Mouse (Mus musculus) urinary bladder, postnatal 36 days (tissue): ENCODE measurements around the gene Dntt.

Experiments used
- DNase-seq, 2 experiments: peaks; one replicate each; pipeline ENCODE4 v3.0.0; 2022; ENCODE audit warnings: low spot score in 2 of 2, mixed read lengths in 1 of 2

The Dntt gene

DNA sequence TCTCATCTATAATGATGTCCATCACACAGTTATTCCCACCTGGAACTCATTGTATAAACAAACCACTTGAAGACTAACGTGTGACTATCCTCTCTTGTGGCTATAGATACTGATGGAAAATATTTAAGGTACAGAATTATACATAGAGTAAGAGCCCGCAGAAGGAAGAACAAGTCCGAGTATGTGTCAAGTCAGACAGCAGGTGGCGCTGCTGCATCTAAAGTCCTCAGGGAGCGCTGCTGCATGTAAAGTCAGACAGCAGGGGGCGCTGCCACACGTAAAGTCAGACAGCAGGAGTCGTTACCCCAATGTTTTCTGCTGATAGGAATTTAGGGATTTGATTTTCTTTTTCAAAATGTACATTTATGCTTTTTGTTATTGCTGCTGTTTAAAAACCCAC is 42.4 kb downstream of the Dntt start:
- DNase-seq = peak; percentile 73 to 81

DNA sequence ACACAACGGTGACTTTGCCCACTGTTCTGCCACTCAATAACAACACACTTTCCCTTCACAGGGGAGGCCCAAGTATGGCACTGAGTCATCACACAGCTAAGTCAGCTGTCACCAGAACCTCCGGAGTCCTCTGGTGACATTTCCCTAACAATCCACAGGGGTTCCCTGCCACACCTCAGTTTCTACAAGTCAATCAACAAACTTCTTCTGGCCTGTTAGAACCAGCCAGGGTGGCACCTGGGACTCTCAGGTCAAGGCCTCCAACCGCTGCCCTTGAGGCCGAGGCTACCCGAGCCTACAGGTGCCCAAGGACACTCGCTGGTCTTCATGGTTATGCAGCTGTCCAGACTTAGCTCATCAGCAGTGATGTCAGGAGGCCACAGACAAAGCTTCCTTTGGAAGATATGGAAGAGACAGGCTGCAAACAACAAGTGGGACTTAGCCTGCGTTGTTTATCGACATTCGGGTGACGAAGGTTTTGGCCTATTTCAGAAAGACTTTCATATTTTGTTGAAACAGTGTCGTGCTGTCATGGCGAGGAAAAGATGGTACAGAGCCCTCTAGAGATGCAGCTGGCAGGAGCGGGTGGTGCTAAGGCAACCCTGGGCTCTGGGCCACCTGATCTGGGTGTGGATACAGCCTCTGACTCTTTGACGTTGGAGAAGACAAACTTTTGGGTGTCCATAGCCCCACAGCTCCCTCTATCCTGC is 44.8 kb downstream of the Dntt start:
- no peak for DNase-seq

DNA sequence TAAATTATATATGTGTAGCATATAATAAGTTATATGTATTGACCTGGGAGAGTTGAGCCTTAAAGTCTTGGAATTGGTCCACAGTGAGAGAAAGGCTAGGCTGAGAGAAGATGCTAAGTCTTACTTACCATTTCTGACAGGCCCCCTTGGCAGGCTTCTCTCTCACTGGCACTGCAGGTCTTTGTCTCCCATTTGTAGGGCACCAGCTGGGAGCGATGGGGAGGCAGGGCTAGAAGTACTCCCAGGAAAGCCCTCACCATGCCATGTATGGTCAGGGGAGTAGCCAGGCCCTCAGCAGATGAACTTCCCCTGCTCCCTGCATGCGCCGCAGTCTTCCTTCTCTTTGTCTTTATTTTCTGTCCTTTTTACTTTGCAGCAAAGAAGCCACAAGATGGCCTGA is 47.8 kb downstream of the Dntt start, which contains the start of gene Opalin:
TSS of gene Opalin (minus strand) at position 208 of the 400 bp plus-strand sequence.
- no peak for DNase-seq

DNA sequence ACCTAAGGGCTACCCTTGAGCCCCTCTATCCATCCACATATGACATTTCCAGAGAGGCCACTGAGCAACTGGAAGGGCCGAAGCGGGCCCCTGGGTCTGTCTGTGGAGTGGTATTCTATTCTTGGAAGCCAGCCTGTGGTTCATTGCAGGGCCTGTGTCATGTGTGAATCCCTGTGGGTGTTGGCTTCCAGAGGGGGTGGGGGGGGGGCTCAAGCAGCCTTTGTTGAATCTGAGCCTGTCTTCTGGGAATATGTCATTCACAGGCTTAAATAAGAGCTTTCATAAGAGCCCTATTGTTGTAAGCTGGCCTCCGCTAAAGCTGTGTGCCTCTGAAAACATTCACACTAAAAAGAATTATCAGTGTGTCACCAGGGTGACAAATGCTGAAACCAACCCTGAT is 52.5 kb downstream of the Dntt start:
- no peak for DNase-seq

DNA sequence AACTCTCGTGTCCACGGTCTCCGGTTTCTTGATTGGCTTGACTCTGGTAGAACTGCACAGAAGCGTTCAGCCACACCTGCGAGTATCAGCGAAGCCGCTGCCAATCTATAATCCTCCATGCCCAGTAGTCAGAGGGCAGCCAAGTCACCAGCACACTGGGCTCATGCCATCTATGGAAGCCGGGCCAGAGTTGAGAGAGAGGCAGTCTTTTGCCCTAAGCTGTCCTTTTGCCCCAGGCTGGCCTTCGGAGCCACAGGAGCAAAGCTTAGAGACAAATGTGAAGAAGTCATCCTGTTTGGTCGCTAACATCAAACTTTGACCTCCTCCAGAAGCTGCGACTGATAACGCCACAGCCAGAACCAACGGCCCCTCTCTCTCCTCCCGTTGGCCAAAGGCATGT is 54.6 kb downstream of the Dntt start:
- DNase-seq = no peak

DNA sequence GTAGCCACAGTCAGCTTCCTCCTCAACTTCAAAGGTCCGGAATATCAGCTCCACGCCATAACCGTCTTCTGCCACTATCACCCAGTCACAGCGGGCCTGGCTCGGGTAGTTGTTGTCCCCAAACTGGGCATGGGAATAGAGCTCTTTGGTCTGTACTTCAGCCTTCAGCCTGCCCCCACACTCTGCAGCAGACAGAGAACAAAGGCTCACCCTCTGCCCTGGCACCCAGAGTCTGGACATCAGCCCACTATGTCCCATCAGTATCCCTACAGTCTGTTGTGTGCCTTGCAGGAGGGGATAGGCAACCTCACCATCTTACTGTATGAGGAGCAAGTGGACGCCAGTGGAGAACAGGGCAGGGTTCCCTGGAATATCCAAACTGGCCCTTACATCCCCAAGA is 57.2 kb downstream of the Dntt start:
- no peak for DNase-seq

DNA sequence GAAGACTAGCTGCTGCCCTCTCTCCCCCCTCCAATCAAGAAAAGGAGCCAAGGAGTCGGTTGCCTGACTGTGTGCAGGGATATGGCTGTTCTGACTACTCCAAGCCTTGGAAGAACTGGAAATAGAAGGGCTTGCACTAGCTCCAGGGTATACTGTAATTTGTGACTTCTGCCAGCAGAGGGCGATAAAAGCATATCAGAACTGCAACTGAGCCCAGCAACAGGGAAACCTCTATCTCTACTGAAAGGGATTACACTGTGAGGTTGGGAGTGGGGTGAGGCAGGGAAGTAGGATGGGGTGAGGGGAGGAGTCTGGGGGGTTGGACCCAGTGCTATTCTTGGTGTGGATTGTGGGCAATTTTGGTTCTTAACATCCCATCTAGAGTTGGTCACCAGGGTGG is 57.6 kb downstream of the Dntt start:
- DNase-seq = peak; percentile 33 to 63

DNA sequence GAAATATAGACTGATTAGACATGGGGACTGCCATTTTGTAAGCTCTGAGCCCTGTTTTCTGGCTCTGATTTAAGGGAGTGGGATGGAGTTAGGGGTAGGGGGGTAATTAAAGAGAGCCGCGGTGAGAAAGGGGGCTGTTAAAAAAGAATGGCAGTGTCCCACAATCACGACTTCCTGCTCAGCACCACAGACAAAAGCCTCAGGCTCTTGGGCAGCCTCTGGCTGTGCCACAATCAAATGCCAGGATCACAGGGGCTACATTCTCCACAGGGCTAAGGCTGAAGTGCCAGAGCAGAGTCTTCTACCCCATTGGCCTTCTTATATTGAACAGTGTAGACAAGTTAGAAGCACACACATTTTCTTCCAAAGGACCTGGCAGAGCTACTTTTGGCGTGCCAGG is 58.8 kb downstream of the Dntt start:
- DNase-seq = no peak

DNA sequence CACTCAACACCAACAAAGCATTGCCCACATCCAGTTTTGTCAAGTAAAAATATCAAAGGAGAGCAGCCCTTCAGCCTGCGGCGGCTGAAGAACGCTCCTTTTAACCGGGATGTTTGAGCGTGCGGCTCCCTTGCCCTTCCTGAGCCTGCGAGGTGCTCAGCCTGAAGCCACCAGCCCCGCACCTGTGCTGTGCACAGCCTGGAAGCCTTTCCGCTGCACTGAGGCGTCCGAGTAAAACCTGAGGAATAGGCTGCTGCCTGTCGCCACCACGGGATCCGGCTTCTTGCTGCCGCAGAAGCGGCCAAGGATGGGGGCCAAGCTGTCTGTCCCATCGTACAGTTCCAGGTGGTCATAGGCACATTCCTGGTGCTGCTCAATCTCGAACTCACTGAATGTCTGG is 59.4 kb downstream of the Dntt start:
- no peak for DNase-seq

DNA sequence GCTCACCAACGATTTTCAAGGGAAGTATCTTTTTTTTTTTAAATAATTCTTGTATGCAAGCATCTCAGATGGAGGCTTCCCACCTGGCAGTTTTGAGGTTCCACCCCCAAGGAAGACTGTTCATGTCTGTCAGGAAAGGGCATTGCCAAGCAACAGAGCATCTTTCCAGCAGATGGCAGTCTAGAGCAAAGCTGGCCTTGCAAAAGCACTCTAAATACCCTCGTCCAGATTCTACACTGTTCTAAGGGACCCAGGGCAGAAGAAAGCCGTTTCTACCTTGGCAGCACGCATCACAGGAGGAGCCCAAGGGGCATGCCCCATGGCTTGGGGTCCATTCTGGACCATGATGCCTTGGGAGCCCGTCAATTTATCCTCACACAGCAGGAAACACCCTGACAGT is 60.8 kb downstream of the Dntt start:
- DNase-seq = peak in 1 of 2 experiments; percentile 23

DNA sequence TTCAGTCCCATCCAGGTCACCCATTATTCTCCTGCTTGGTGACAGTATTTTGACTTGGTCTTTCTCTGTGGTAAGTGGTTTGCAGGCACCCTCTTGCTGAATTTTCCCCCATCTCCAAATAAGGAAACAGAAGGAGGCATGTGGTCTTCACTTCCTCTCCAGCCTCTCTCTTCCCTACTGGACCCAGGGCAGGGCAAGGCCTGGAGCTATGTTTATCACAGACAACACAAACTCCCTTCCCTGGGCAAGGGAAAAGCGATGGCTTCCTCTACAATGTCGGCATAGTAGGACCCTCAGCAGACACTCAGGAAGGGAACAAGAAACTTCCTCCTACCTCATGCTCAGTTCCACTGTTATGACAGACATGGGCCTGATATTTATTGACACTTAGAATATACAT is 62.8 kb downstream of the Dntt start:
- no peak for DNase-seq

DNA sequence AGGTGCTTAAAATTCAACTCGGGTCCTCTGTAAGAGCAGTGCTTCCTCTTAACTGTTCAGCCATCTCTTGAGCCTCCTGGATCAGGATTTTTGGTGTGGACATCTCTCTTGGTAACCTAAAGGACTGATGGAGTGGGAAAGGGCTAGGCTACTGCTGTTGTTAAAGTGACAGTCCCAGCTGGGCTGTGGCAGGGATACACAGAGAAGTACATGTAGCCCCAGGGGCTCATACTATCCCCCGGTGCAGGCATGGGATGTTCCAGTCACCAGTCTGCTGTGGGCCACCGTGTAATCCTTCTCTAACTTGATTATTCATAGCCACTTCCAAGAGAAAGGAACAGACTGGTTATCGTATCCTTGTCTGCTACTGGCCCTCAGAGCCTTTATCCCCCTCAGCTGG is 68.0 kb downstream of the Dntt start:
- no peak for DNase-seq

DNA sequence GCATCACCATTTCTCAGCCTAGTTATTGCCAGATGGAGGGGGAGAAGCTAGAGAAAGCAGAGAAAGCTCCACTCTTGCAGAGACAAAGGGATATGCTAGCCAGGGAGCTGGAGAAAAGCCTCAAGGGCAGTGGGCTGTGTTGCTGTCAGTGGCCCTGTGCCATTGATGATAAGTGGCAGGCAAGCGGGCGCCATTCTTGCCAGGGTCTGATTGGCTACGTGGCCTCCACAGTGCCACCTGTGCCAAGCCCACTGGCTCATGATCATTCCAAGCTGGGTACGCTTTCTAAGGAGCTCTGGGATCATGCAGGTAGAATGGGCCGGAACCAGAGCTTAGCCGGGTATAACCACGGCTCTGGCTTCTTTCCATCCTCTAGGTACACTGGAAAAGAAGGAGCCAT is 71.8 kb downstream of the Dntt start:
- DNase-seq = no peak

DNA sequence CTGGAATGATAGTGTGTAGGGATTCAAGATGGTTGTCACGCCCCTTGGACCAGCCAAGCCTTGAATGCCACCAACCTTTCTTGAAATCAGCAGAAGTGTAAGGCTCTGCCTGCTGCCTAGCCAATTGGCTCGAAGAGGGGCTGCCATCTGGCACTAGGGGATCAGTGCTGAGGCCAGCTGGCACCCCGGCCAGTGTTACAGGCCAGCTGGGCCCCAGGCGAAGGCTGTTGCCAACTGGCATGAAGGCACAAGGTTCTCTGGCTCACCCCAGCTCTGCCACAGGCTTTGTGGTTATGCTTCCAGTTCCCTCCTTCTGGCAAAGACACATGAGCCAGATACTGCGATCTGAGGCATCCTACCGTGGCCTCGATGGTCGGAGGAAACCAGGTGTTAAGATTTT is 72.3 kb downstream of the Dntt start:
- peak in 1 of 2 experiments; percentile 62 for DNase-seq

DNA sequence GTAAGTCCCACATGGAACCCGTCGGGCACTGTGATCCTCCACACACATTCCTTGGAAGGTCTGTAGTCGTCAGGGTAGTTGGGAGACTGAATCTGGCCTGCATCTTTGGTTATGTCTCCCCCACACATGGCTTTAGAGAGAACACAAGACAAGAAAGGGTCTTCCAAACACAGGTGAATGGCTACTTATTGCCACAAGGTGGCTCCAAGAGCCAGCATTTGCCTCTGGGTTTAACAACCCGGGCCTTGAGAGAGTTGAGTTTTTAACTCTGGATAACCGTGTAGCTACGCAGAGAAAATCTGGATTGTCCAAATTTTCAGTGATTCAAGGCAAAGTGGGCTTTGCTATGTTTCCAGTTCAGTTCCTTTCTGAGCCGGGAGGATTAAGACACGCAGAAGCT is 75.8 kb downstream of the Dntt start:
- no peak for DNase-seq

DNA sequence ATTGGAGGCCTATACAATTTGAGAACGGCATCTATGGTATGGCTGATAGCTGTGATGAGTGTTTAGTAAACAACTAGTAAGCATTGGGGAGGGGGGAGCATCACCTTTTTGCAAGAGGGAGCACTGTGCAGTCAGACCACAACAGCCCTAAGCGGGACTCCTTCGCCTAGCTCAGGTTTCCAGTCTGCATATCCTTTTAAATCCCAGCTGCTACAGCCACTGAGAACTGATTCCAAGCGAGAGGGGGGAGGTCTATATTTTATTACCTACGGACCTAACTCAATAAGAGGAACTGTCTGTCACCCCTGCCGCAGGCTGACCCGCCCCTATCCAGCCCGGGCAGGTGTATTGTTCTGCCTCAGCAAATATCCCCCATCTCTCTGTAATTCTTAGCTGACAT is 78.5 kb downstream of the Dntt start:
- DNase-seq = no peak

DNA sequence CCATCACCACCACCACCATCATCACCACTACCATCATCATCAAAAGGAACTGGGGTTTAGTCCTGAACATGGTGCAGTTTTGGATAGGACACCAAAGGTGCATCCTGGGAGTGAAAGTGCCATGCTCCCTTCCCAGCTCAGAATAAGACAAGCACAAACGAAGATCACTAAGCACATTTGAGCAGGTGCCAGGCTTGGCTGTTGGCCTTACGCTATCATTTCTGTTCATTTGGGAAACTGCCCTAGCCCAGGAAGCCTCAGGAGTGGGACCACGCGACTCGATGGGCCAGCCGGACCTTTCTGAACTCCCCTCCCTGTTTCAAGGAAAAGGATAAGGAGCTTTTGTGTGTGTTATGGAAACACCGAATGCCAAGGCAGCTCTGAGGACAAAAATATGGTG is 79.6 kb downstream of the Dntt start:
- DNase-seq = no peak
